Mouse (Mus musculus) lung, postnatal 0 days (tissue): ENCODE measurements around the gene Dhdh.

Experiments
- CTCF ChIP-seq: IDR thresholded peaks from 2 replicates; pipeline ENCODE4 v1.5.1; 2016; ENCODE audit warnings: antibody characterized with exemption, mild to moderate bottlenecking
- EP300 ChIP-seq: IDR thresholded peaks from 2 replicates; pipeline ENCODE4 v1.6.1; 2016; ENCODE audit warnings: antibody characterized with exemption, mild to moderate bottlenecking, control low read depth

- TF ChIP-seq CTCF (no peak), EP300 (0 out of 2 replicates have a peak, but pooled peaks have one; percentile 16)
These were observed 36.4 kb upstream of the Dhdh start for GRCm38 (mm10) chr7:45524841-45525621.
